Mouse (Mus musculus): ENCODE results near the gene Olig2. TPM values are rescaled to one million over a fixed set of nuclear protein-coding genes. Genes with fewer than 3 reads are reported as not detected.

Gene Olig2
- polyA plus RNA-seq (2012; rRNA removed), result not detected in 2 replicates

GRCm38 (mm10) chr16:91225233-91226037 is at the start of gene Olig2:
TSS of gene Olig2 (plus strand) at chr16:91225457.

GRCm38 (mm10) chr16:91269468-91270211 is 44.4 kb downstream of the Olig2 start, which contains the start of gene Olig1:
TSS of gene Olig1 (plus strand) at chr16:91269772.

Other genes with a start within 250 kb of the Olig2 start
- gene Synj1, start 214.1 kb upstream of the Olig2 start, polyA plus RNA-seq (2012; rRNA removed), result 14.8 and 25.8 TPM in 2 replicates
- 13.3 and 14.4 TPM in 2 replicates for gene Paxbp1, start 180.9 kb upstream of the Olig2 start, polyA plus RNA-seq (2012; rRNA removed)
- gene 4932438H23Rik, start 130.3 kb upstream of the Olig2 start, polyA plus RNA-seq (2012; rRNA removed), result 1.2 and 1.5 TPM in 2 replicates
- 0.57 and 0.62 TPM in 2 replicates for gene Olig1, start 44.3 kb downstream of the Olig2 start, polyA plus RNA-seq (2012; rRNA removed)
- 56.2 and 95.5 TPM in 2 replicates for gene Ifnar2, start 147.3 kb downstream of the Olig2 start, polyA plus RNA-seq (2012; rRNA removed)
- not detected in 2 replicates for gene Gm21970, start 166.3 kb downstream of the Olig2 start, polyA plus RNA-seq (2012; rRNA removed)
- 29.5 and 31.5 TPM in 2 replicates for gene Il10rb, start 180.7 kb downstream of the Olig2 start, polyA plus RNA-seq (2012; rRNA removed)

Data from ovary, adult 2 months (tissue).